Mouse (Mus musculus): ENCODE data around the gene Iqck. TPM values are rescaled to one million over a fixed set of nuclear protein-coding genes. Genes with fewer than 3 reads are reported as not detected.

Gene Iqck
- polyA plus RNA-seq, 1 experiment from 2014 or later = 3.4 TPM

DNA sequence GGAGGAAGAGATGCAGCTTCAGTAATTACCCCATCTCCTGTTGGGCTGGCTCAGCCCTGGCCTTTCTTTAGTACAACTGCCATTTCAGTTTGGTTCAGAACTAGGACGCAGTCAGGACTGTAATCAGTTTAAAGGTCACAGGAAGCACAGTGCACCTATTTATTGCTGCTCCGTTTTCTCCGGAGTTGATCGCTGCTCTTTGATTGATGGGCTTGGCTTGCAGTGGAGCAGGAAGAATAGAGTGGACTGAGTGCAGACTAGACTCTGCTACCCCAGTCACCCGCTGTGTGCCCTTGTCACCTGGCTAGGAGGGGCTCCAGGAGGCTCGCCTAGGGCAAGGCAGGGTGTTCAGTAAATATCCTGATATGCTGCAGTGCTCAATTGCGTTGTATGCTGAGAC is 87.6 kb downstream of the Iqck start:
- H3K27me3 ChIP-seq = no peaks in the 10 kb centered on the region
- H3K4me3 ChIP-seq = no peak overlapping the region
- 65% methylated on average over 7 of the region's 7 CpGs for WGBS
- H3K9ac ChIP-seq (replicated peaks) = no peak overlapping the region
- H3K36me3 ChIP-seq = no peaks in the 10 kb centered on the region
- no peaks in the 10 kb centered on the region for H3K9me3 ChIP-seq
- H3K4me1 ChIP-seq = 0 out of 2 replicates have a peak, but pooled peaks cover 3% of the 10 kb centered on the region
- no peak for ATAC-seq (replicated peaks)
- no peak overlapping the region for H3K4me2 ChIP-seq (replicated peaks)
- H3K27ac ChIP-seq (replicated peaks) = no peak overlapping the region

DNA sequence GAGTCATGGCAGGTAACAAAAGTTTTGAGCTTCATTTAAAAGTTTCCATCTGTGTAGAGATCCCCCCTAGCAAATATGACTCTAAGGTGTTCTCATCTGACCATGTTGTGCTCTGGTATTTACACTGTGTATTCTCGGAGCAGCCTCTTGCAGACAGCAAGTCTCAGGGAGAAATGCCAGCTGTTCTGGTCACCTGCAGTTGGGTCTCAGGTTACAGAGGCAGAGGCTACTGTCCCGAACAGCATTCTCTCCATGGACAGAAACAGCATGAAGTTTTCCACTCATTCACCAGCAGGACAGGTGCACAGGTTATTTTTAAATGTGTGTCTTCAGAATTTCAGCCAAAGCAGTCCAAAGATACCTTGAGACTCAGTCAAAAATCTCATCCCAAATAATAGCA is 89.3 kb downstream of the Iqck start:
- WGBS = 29% methylated on average over 2 of the region's 2 CpGs
- H3K27ac ChIP-seq (replicated peaks) = no peak overlapping the region
- no peaks in the 10 kb centered on the region for H3K36me3 ChIP-seq
- H3K9me3 ChIP-seq = no peaks in the 10 kb centered on the region
- no peak overlapping the region for H3K9ac ChIP-seq (replicated peaks)
- H3K4me3 ChIP-seq = no peak overlapping the region
- H3K4me1 ChIP-seq = peaks cover 6% of the 10 kb centered on the region; the same call in 1 of the 2 replicates
- no peak for ATAC-seq (replicated peaks)
- H3K27me3 ChIP-seq = no peaks in the 10 kb centered on the region
- no peak overlapping the region for H3K4me2 ChIP-seq (replicated peaks)

DNA sequence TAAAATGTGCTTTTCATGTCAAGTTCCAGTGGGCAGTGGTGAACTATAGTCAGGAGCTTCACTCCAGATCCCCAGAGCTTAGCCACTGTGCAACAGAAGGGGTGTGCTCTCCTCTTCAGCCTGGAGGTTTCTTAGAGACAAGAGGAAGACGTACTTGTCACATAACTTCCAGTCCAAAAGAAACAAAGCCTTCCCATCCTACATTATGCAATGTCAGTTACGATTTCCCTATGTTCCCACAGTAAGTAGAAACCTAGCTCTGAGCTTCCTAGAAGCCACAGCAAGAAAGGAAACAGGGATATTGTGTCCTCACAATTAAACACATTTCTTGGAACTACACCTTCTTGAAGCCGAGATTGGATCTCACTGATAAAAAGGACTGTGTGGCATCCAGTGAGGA is 91.7 kb downstream of the Iqck start:
- WGBS = 68% methylated on average over 3 of the region's 3 CpGs

DNA sequence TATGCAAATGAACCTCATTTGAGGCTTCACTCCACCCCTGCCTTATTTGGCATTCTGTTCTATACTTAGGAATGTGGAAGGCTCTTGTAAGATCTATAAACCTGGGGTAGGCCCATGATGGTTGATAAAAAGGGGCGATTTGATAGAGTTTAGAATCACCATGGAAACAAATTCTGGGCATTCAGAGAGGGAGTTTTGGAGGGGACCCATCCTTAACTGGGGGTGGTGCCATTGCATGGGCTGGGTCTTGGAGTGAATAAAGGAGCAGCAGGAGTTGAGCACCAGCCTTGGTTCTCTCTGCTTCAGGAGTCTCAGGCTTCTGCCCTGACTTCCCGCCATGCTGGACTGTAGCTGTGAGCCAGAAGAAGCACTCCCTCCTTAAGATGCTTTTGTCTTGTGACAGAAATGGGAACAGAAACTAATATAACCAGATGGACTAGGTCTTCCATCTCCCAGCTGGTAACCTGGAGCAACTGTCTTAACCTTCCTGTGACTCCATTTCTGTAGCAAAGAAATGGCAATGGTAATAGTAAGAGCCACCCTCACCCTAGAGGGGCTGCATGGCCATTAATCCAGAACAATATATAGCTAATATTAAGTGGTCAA is 93.2 kb downstream of the Iqck start:
- H3K27me3 ChIP-seq = no peaks in the 10 kb centered on the region

More for the DNA sequence above, 91.7 kb downstream of the Iqck start:
- no peak overlapping the region for H3K4me2 ChIP-seq (replicated peaks)
- no peaks in the 10 kb centered on the region for H3K9me3 ChIP-seq
- H3K4me3 ChIP-seq = no peak overlapping the region
- no peak overlapping the region for H3K27ac ChIP-seq (replicated peaks)
- no peaks in the 10 kb centered on the region for H3K27me3 ChIP-seq
- ATAC-seq (replicated peaks) = no peak
- no peaks in the 10 kb centered on the region for H3K36me3 ChIP-seq
- H3K4me1 ChIP-seq = peaks cover 6% of the 10 kb centered on the region; the same call in 1 of the 2 replicates
- H3K9ac ChIP-seq (replicated peaks) = no peak overlapping the region

DNA sequence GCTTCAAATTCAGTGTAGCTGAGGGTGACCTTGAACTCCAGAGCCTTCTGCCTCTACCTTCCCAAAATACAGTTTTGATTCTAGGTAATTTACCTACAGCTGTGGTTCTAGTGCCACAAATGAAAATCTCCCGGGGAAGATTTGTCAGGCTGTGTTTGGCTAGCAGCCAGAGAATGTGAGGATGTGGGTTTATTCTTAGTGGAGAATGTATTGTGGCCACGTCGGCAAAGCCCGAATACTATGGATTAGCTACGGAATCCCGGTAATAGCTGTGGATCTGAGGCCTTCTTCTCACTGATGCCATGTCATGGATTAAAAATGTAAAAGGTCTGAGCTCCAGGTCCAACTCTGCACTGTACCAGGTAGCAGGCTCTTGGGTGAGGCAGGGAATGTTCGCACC is 94.2 kb downstream of the Iqck start:
- 39% methylated on average over 7 of the region's 7 CpGs for WGBS

More for the DNA sequence above, 93.2 kb downstream of the Iqck start:
- no peak overlapping the region for H3K4me3 ChIP-seq
- H3K9ac ChIP-seq (replicated peaks) = no peak overlapping the region
- no peak overlapping the region for H3K27ac ChIP-seq (replicated peaks)
- H3K4me2 ChIP-seq (replicated peaks) = no peak overlapping the region
- no peaks in the 10 kb centered on the region for H3K36me3 ChIP-seq
- H3K9me3 ChIP-seq = no peaks in the 10 kb centered on the region
- no peak for ATAC-seq (replicated peaks)
- H3K4me1 ChIP-seq = peaks cover 3% of the 10 kb centered on the region; the same call in 1 of the 2 replicates
- 45% methylated on average over 2 of the region's 2 CpGs for WGBS

DNA sequence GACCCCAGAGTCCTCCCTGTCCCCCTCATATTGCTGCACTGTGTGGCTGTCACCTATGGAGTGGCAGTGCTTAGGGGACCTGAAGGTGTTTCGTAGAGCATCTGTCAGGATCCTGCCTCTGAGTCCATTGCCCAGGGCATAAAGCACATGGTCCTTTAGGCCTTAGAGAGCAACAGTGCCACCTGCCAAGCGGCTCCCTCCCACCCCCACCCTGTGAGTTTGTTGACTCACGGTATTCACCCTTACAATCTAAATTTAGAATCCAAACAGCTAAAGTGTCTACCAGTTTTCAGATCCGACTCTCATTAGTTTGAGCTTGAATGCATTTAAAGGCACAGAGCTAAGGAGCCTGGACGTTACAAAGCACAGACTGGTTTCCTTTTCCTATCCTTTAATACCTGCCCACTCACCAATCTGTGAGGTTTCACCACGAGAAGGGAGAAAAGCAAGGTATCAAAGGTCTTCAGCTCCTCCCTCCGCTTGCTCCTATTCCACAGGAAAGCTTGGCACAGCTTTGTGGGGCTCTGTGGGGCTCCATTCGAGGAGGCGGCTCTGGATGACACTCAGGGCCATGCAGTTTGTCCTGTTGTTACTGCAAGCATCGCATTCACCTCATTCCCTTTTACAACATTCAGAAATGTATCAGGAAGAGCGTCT is 98.2 kb downstream of the Iqck start:
- H3K4me3 ChIP-seq = no peak overlapping the region
- no peak overlapping the region for H3K27ac ChIP-seq (replicated peaks)
- H3K9ac ChIP-seq (replicated peaks) = no peak overlapping the region
- H3K4me1 ChIP-seq = peaks cover 2% of the 10 kb centered on the region; the same call in 1 of the 2 replicates
- 47% methylated on average over 11 of the region's 11 CpGs for WGBS
- no peaks in the 10 kb centered on the region for H3K27me3 ChIP-seq
- ATAC-seq (replicated peaks) = 0 out of 2 replicates have a peak, but pooled peaks have one; percentile 16
- H3K9me3 ChIP-seq = no peaks in the 10 kb centered on the region
- no peak overlapping the region for H3K4me2 ChIP-seq (replicated peaks)
- H3K36me3 ChIP-seq = no peaks in the 10 kb centered on the region

More for the DNA sequence above, 94.2 kb downstream of the Iqck start:
- H3K4me2 ChIP-seq (replicated peaks) = no peak overlapping the region
- H3K9me3 ChIP-seq = no peaks in the 10 kb centered on the region
- no peak overlapping the region for H3K9ac ChIP-seq (replicated peaks)
- no peak overlapping the region for H3K27ac ChIP-seq (replicated peaks)
- no peaks in the 10 kb centered on the region for H3K27me3 ChIP-seq
- H3K36me3 ChIP-seq = no peaks in the 10 kb centered on the region
- ATAC-seq (replicated peaks) = no peak
- H3K4me1 ChIP-seq = peaks cover 3% of the 10 kb centered on the region; the same call in 1 of the 2 replicates
- H3K4me3 ChIP-seq = no peak overlapping the region

DNA sequence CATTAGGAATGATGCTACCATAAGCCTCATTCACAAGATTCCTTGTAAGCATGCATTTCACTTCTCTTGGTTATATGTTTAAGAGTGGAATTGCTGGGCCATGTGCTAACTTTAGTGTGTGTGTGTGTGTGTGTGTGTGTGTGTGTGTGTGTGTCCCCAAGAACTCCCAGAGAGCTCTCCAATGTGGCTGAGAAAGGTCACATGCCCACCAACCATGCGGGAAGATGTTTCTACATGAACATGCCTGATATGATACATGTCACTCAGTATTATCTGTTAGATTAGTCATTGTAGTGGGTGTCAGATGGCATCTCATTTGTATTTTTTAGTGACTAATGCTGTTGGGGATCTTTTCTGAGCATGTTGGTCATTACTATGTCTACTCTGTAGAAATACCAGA is 99.4 kb downstream of the Iqck start:
- H3K4me1 ChIP-seq = no peaks in the 10 kb centered on the region
- no peaks in the 10 kb centered on the region for H3K36me3 ChIP-seq
- no peak overlapping the region for H3K27ac ChIP-seq (replicated peaks)
- ATAC-seq (replicated peaks) = no peak
- 96% methylated on average over 1 of the region's 1 CpGs for WGBS
- no peak overlapping the region for H3K4me2 ChIP-seq (replicated peaks)
- H3K9ac ChIP-seq (replicated peaks) = no peak overlapping the region
- no peaks in the 10 kb centered on the region for H3K27me3 ChIP-seq
- no peaks in the 10 kb centered on the region for H3K9me3 ChIP-seq
- no peak overlapping the region for H3K4me3 ChIP-seq

DNA sequence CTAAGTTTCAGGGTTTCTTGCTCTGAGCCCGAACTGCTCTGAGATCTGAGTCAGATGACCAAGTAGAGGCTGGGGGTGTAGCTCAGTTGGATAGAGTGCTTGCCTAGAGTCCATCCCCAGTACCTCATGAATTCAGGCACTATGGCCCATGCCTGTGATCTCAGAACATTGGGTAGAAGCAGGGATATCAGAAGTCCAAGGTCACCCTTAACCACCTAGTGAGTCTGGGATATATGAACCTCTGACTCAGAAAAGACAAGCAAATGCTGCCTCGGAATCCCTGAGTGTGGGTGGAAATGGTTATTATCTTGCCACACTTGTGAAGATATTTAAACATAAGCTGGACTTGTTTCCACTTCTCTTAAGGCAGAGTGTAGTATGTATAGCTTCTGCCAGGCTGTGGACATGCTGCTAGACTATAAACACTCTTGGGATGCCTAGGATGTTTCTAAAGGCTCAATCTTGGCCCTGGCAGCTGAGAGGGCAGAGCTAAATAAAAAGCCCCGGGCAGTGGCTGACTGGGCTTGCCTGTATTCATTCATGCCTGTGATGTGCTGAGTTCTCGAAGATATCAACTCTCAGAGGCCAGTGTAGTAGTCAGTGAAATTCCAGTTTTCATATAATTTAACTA is 101.2 kb downstream of the Iqck start:
- no peaks in the 10 kb centered on the region for H3K4me1 ChIP-seq
- no peak overlapping the region for H3K27ac ChIP-seq (replicated peaks)
- ATAC-seq (replicated peaks) = no peak
- no peak overlapping the region for H3K4me2 ChIP-seq (replicated peaks)
- no peaks in the 10 kb centered on the region for H3K9me3 ChIP-seq
- H3K27me3 ChIP-seq = no peaks in the 10 kb centered on the region
- WGBS = 83% methylated on average over 4 of the region's 4 CpGs
- no peaks in the 10 kb centered on the region for H3K36me3 ChIP-seq
- H3K4me3 ChIP-seq = no peak overlapping the region
- no peak overlapping the region for H3K9ac ChIP-seq (replicated peaks)

DNA sequence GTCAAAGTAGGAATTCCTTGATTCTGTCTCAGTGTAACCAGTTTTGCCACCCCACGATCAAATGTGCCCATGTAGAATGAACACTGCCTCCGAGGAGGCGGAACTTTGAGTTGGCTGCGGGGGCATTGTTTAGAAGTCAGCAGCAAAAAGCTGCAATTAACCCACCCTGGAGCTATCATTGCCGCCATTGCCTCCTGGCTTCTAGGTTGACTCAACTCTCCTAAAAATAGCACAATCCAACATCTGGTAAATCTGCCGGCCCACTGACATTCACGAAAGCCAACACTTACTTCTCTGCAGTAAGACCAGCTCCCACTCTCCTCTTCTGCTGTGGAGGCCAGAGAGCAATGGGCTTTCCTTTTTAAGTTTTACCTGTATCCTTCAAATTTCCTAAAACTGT is 103.7 kb downstream of the Iqck start:
- Histone ChIP-seq H3K27ac (replicated peaks) (no peak overlapping the region), H3K9ac (replicated peaks) (no peak overlapping the region), H3K9me3 (no peaks in the 10 kb centered on the region), H3K27me3 (no peaks in the 10 kb centered on the region), H3K4me3 (no peak overlapping the region), H3K4me1 (no peaks in the 10 kb centered on the region), H3K36me3 (no peaks in the 10 kb centered on the region), H3K4me2 (replicated peaks) (no peak overlapping the region)
- WGBS = 74% methylated on average over 7 of the region's 7 CpGs
- no peak for ATAC-seq (replicated peaks)

DNA sequence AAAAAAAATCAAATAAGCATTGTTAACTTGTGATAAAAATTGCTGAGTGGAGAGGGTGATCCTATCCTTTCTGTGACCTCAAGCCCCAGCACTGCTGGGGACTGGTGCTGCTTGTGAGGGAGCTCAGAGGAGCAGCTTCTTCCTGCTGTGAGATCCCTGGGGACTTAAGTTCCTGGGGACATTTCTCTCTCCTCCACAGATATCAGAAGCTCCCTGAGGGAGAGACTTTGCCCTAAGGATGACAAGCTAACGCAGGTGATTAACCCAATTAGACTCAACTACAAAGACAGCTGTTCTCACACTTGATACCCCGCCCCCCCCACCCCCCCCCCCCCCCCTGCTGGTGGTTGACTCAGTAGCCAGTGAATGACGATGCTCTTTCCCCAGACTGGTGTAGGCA is 109.2 kb downstream of the Iqck start:
- H3K9ac ChIP-seq (replicated peaks) = no peak overlapping the region
- H3K4me2 ChIP-seq (replicated peaks) = no peak overlapping the region
- no peaks in the 10 kb centered on the region for H3K4me1 ChIP-seq
- H3K36me3 ChIP-seq = peaks cover 3% of the 10 kb centered on the region; the same call in 1 of the 2 replicates
- H3K9me3 ChIP-seq = no peaks in the 10 kb centered on the region
- 6% methylated on average over 3 of the region's 3 CpGs for WGBS
- no peaks in the 10 kb centered on the region for H3K27me3 ChIP-seq
- H3K4me3 ChIP-seq = no peak overlapping the region
- H3K27ac ChIP-seq (replicated peaks) = no peak overlapping the region
- ATAC-seq (replicated peaks) = no peak

DNA sequence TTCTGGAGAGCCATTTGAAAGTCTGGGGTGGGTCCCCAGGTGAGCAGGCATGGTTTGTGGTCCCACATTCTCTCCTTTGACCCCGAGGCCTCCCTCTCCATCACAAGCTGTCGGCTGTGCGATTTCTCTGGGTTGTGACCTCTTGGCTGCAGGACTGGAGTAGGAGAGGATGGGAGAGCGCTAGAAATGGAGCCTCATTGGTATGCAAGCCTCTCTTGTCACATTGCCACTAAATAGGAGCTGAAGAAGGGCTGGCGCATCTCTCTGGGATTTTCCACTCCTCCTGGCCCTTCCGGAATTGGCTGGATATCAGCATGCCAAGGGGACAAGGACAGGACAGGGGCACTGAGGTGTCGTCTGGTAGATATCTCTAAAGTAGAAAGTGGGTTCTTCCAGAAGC is 109.6 kb downstream of the Iqck start:
- no peak overlapping the region for H3K9ac ChIP-seq (replicated peaks)
- no peaks in the 10 kb centered on the region for H3K9me3 ChIP-seq
- H3K4me3 ChIP-seq = no peak overlapping the region
- H3K36me3 ChIP-seq = peaks cover 3% of the 10 kb centered on the region; the same call in 1 of the 2 replicates
- WGBS = 38% methylated on average over 7 of the region's 7 CpGs
- H3K4me2 ChIP-seq (replicated peaks) = no peak overlapping the region
- no peak overlapping the region for H3K27ac ChIP-seq (replicated peaks)
- no peaks in the 10 kb centered on the region for H3K4me1 ChIP-seq
- H3K27me3 ChIP-seq = no peaks in the 10 kb centered on the region
- ATAC-seq (replicated peaks) = no peak

DNA sequence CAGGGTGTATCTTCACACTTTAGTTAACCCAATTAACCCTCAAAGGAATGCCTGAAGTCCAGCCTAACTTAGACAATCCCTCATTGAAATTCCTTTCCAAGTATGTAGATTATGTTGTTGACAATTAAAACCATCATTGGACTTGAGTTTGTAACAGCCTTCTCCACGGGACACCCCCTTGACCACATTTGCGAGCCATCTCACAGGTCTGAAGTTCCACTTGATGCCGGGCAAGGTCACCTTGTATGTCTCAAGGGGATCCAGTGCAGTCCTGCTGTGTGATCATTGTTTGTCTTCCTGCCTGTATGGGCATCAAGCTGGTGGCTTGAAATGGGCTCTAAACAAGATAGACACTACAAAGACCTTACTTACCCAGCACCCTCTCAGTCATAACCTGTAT is 113.3 kb downstream of the Iqck start:
- Histone ChIP-seq H3K4me1 (0 out of 2 replicates have a peak, but pooled peaks cover 8% of the 10 kb centered on the region), H3K4me3 (no peak overlapping the region), H3K27me3 (no peaks in the 10 kb centered on the region), H3K27ac (replicated peaks) (no peak overlapping the region), H3K9me3 (no peaks in the 10 kb centered on the region), H3K36me3 (peaks cover 5% of the 10 kb centered on the region; the same call in 1 of the 2 replicates), H3K4me2 (replicated peaks) (no peak overlapping the region), H3K9ac (replicated peaks) (no peak overlapping the region)
- no peak for ATAC-seq (replicated peaks)
- WGBS = 87% methylated on average over 3 of the region's 3 CpGs

Data from forebrain, embryonic 15.5 days (tissue).